Comparison of ENCODE assay signal across 24 mouse cellular contexts in genomic region chr9:68476391-68476790, GRCm38 (mm10).
"Had no signal": no experiment of that assay in that cellular context is flagged by ENCODE, and none has a peak within 500 bp of the region (broad histone marks: within the 10 kb centered on the region; RNA-seq: fewer than 3 reads in every experiment).

No protein-coding gene starts in this region.

- H3K27me3 ChIP-seq: hindbrain, embryonic 12.5 days; intestine, embryonic 15.5 days; liver, embryonic 13.5 days had no signal

- H3K4me2 ChIP-seq: heart, embryonic 12.5 days; hindbrain, embryonic 12.5 days; hindbrain, embryonic 14.5 days; intestine, embryonic 15.5 days; limb, embryonic 12.5 days; liver, embryonic 11.5 days; liver, embryonic 13.5 days had no signal

- DNase-seq: gastrocnemius, postnatal 14 days; gastrocnemius, postnatal 36 days; heart, adult 18-20 months; heart, postnatal 10 days; kidney, adult 18-20 months; kidney, adult 8-10 months; kidney, postnatal 10 days; kidney, postnatal 25 days; kidney, postnatal 4 days; liver; liver, embryonic 13.5 days had no signal

- H3K4me3 ChIP-seq: heart, embryonic 10.5 days; heart, embryonic 12.5 days; hindbrain, embryonic 12.5 days; intestine, embryonic 15.5 days; layer of hippocampus, adult 2 months; left cerebral cortex, adult 2 months; limb, embryonic 10.5 days; limb, embryonic 12.5 days; liver, embryonic 13.5 days had no signal

- H3K9ac ChIP-seq: heart, embryonic 12.5 days; hindbrain, embryonic 12.5 days; hindbrain, embryonic 14.5 days; intestine, embryonic 15.5 days; limb, embryonic 12.5 days; liver, embryonic 13.5 days had no signal

- H3K9me3 ChIP-seq: heart, embryonic 10.5 days; heart, embryonic 12.5 days; hindbrain, embryonic 12.5 days; intestine, embryonic 15.5 days; limb, embryonic 10.5 days; limb, embryonic 12.5 days; liver, embryonic 13.5 days had no signal

- H3K4me1 ChIP-seq: hindbrain, embryonic 12.5 days; intestine, embryonic 15.5 days; limb, embryonic 10.5 days; limb, embryonic 12.5 days; liver, embryonic 13.5 days had no signal

- H3K27ac ChIP-seq: heart, embryonic 10.5 days; hindbrain, embryonic 12.5 days; hindbrain, embryonic 14.5 days; intestine, embryonic 15.5 days; layer of hippocampus, adult 2 months; left cerebral cortex, adult 2 months; limb, embryonic 10.5 days; limb, embryonic 12.5 days; liver, embryonic 13.5 days had no signal

- ATAC-seq: hindbrain, embryonic 16.5 days; inflammation-experienced regulatory T-cells, adult 6 months; intestine, embryonic 15.5 days; intestine, postnatal 0 days had no signal

- H3K36me3 ChIP-seq: heart, embryonic 10.5 days; heart, embryonic 12.5 days; hindbrain, embryonic 12.5 days; intestine, embryonic 15.5 days; limb, embryonic 10.5 days; limb, embryonic 12.5 days; liver, embryonic 13.5 days had no signal
